Mouse (Mus musculus): ENCODE measurements at regions not wholly inside any gene's neighbourhood (a gene's known extent, or its start where the extent isn't known, plus 50 kb on each side); places are given as distances from the start of the nearest gene placed in this dataset.
A peak's percentile ranks its signal among the peaks of the same experiment; 100 is the strongest.

DNA sequence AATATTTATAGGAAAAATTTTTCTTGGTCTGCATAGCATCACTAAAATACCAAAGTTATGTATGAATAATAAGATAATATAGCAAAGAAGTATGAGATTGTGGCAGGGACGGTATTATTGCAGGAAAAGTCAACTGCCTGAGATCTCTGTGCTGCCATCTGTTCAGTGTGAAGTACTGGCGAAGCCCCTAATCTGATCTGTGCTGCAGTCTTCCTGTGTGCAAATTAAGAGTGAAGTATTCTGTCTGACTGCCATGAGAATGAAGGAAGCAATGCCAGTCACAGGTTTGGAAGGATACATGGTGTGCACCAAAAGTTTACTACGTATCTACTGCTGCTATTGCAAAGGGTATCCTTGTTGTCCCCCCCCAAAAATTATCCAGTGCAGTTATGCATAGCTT is 501.5 kb downstream of the Rab28 start:
- no peak for DNase-seq (ENCODE audit: low spot score in 2 of 2)

DNA sequence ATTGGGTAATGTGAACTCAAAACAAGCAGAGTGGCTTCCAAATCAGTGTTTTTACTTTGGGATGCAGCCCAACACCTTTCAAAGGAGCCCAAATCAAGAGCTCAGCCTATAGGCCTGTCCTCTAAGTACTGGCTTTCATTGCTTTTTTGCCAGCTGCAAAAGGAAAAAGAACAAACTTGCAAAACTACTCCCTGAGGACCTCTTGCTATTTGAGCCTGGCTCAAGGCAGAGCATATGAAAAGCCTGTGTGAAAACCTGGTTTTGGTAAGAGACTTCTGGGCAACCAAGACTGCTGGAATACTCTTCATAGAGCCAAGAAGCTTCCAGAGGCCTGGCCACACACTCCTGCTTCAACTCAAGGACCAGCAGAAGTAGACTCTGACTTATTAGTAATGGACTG is 503.5 kb downstream of the Rab28 start:
- no peak for DNase-seq (ENCODE audit: low spot score in 2 of 2)

DNA sequence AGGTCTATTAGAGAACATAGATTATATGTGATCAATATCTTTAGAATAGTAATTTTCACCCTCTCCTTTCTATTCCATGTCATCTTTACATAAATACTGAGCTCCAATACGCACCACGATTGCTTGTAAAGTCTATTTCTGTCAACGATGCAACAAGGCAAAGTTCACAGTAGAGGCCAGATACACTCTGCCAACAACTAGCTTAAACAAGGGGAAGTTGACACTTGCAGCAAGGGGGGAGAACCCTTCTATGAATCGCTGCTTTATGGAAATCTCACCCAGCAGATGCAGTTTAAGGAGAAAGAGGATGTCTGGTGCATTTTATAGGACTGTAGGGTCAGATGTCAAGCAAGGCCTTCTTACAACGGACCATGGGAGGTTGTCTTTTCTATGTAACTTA is 520.8 kb downstream of the Rab28 start:
- DNase-seq (ENCODE audit: low spot score in 2 of 2): no peak

DNA sequence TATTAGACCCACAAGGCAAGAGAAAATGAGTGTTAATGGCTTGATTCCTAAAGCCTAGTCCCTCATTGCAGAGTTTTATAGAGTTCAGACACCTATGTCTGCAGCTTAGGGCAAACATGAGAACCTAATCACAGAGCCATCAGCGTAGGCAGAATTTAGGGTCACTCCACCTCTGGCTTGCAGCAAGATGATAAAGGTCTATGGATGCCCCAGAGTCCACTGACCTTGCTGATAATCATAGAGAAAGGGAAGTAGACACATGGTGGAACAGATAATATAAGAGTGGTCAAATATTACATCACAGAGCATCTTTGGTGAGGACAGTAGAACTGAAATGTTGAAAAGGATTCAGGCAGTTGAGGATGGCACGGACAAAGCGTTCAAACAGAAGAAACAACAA is 530.7 kb downstream of the Rab28 start:
- no peak for DNase-seq (ENCODE audit: low spot score in 2 of 2)

DNA sequence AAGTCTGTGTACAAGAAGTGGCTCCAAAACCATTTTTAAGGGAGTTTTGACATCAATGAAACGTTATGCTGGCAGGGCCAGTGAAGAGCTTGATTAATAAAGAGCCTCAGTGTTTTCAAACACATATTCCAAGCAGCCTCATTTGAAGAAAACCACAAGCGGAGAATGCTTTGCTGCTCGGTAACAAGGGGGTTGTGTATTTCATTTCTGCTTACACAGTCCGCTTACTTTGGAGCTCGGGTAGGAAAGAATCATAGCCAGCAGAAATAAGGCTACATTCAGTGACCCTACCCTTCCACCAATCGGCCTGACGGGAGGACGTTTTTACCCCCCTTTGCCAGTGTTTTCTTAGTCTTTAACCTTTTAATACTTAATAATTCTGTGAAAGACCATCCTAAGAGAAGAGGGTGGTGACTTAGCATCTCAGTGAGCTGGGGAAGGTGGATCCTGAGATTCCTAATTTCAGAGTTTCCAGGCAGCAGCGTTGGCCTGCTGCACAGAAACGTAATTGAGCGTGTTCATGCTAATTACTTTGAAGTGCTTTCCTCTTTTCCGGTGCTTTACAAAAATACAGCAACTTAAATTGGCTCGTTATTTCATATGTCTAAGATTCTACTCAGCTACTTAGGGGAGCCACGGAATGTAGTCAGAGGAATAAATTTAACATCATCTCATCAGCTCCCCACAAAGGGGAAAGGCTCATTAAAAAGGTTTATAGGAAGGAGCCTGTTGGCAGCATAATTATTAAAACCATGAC is 541.9 kb downstream of the Rab28 start:
- DNase-seq (ENCODE audit: low spot score in 2 of 2): no peak

DNA sequence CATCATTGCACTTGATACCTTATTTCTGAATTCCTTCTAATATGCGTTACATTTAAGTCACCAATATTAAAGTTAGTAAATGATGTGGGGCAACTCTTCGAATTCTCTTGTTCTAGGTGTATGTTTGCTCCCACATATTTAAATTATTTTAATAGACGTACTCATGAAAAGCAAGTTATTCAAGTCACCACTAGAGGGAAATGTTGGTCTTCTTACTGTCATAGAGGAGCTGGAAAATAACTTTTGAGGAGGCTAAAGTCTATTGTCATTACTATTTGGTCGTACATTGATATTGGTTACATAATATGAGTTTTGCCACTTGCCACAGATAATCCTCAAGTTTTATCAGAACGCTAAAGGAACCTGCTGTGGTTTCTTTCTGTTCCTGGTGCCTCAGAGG is 582.9 kb downstream of the Rab28 start:
- no peak for DNase-seq (ENCODE audit: low spot score in 2 of 2)

DNA sequence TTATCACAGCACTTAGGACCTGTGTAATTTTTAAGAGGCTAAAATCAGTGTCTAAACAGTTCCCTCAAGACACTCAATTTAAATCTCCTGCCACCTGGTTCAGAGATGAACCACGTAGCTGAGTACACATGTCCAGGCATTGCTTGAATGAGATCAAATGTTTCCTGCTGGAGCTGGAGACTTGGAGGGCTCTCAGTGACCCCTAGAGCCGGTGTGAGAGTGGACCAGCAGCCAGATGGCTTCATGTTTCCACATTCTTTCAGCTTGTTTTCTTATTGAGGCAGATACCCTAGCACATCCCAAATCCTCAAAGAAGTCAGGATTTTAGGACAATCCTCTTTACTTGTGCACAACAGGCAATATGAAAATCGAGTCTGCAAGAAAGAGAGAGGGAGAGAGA is 590.3 kb downstream of the Rab28 start:
- no peak for DNase-seq (ENCODE audit: low spot score in 2 of 2)

DNA sequence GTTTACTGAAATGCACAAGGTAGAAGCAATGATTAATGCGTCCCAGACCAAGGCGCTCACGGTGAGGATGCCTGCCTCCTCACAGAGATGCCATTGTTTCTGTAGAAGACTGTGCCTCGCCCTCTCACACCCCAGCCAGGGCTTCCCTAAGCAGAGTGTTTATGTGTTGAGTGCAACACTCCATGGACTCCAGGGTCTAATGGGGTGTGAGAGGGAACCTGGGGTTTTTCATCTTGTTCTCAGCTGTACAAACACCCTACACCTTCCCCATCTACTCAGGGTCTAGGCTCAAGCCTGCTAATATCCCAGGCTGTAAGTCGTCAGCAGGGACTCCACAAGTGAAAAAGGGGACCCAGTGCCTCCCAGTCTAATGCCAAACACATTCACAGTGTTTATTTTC is 620.2 kb downstream of the Rab28 start:
- no peak for DNase-seq (ENCODE audit: low spot score in 2 of 2)

DNA sequence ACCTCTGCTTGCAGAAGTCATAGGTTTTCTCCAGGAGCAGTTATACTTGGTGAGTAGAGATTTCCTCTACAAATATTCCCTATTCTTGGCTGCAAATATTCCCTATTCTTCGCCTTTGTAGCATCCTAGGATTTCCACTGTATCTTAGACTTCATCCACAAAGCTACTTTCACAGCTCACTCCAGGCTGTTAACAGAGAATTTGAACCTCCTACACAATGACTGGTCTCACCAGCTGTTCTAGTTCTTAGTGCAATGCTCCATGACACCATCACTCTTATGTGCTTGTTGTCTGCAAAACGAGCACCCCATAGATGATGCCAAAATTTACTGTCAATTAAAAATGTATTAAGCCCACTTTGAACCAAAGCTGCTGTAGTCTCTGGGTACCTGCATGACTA is 631.5 kb downstream of the Rab28 start:
- DNase-seq (ENCODE audit: low spot score in 2 of 2): no peak

DNA sequence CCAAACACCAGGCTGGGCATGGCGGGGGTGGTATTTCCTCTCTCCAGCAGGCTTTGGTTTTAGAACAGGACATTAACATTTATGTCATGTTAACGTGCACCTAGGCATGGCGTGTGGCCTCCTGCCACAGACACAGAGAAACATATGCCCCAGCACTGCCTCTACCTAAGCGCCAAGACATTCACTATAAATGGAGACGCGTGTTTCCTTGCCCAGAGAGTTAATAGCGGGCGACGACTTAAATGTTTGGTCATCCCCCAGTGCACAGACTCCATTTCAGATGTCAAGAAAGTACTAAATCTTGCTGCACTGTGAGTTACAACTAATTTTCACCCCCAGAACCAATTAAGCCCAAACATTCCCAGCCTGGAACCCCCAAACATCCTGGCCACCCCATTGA is 646.3 kb downstream of the Rab28 start:
- DNase-seq (ENCODE audit: low spot score in 2 of 2): no peak

DNA sequence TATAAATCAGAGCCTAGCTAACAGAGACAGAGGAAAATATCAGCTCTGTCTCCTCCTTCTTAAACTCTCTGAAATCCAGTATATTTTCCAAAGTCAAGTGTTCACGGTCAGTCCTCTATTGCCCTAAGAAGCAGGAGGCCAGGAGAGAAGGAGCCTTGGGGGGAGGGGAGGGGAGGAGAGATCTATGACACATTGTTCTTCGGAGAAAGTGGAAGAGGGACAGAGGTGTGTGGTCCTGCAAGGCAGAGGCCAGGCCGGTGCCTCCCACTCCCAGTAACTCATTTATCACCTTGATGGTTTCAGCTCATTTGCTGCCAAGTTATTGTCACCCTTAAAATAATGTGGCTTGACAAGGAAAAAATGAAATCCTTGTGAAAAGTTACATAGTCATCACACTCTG is 646.7 kb downstream of the Rab28 start:
- DNase-seq (ENCODE audit: low spot score in 2 of 2): no peak

DNA sequence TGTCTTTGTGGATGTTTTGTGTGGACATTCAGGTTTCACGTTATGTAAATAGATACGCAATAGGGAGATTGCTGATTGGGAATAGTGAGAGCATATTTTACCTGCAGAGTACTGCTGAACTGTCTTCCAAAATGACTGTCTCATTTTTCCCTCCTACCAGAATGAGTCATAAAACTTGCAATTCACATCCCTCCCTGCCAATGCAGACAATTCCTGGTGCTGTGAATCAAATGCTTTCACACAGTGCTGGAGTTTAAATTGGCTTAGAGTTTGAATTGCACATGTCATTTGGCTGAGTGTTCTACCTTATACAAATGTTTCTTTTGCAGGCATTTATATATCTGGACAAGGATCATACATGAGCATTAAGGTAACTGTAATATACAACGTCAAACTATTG is 649.9 kb downstream of the Rab28 start:
- DNase-seq (ENCODE audit: low spot score in 2 of 2): no peak

DNA sequence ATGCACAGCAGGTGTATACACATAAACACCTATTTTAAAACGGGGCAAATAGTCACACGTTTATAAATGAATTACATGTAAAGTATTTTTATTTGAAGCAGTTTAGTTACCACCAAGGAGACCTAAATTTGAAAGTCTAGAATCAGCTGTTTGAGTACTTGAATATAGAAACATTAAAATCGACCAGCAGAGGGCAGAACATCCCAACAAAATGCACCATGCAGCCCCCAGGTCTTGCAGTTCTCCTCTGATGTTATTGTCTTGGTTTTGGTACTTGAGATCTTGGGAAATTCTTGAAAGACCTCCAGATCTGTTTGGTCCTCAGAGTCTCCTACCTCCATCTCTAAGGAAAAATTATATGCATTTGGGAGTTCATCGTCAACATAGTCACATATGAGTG is 656.0 kb downstream of the Rab28 start:
- no peak for DNase-seq (ENCODE audit: low spot score in 2 of 2)

DNA sequence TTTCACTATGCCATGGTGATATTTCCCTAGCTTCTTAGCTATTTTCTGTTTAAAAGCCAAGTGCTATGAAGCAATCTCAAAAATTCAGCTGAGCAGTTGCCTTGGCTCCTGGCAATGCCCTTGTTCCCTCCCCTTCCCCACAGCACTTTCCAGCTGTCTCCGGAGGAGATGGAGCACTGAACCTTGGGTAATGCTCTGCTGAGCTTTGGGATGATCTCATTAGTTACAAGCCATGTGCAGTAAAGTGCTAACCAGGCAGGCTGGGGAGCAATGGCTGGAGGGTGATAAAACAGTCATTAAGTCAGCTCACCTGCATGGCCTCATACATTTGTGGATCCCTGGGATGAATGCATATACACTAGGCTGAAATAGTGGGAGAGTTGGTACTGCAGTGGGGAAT is 659.4 kb downstream of the Rab28 start:
- no peak for DNase-seq (ENCODE audit: low spot score in 2 of 2)

DNA sequence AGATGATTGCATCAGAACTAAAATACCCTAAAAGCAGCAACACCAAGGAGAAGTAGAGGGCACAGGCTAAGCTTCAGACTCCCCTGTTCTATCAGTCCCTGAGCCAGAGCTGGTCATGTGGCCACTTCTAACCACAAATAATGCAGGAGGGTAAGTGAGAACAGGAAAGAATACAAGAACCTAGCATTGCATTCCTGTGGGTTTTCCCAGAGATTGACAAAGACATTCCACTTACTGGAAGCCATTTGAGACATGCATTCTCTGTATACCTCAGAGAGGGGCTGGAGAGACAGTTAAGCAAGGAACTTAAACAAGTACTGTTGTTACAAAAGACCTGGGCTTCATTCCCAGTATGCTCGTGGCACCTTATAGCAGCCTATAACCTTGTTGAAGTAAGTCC is 662.7 kb downstream of the Rab28 start:
- no peak for DNase-seq (ENCODE audit: low spot score in 2 of 2)

DNA sequence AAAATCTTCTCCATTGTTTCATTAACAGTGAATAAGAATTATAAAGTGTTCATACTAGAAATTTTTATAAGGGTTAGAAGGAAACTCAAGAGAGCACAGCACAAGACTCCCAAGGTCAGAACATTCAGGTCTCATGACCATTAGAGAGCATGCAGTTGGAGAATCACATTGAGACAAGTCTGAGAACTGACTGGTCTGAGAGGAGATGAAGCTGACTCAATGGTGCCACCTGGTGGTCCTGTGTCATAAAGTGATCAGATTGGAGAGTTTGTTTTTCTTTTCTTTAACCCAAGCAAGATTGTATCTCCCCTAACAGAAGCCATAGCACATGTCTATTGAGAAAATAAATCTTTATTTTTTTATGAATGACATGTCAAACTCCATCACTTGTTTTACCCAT is 663.5 kb downstream of the Rab28 start:
- DNase-seq (ENCODE audit: low spot score in 2 of 2): peak in 1 of 2 experiments; percentile 8

DNA sequence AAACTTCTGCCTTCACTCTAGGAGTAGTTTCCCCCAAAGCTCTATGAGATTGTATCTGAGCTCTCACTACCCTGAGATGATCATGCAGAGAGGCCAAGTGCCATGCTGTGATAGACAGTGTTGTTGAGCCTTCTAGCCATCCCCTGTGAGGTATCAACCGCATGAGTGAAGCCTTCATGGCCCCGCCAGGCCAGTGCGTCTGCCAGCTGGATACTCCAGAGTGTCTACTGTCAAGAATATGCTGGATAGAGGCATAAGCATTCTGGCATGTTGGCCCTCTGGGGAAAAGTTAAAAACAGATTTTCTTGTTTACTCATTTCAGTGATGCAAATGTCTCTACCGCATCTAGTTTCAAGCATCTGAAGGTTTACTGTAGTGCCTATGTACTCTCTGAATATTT is 669.2 kb downstream of the Rab28 start:
- no peak for DNase-seq (ENCODE audit: low spot score in 2 of 2)

DNA sequence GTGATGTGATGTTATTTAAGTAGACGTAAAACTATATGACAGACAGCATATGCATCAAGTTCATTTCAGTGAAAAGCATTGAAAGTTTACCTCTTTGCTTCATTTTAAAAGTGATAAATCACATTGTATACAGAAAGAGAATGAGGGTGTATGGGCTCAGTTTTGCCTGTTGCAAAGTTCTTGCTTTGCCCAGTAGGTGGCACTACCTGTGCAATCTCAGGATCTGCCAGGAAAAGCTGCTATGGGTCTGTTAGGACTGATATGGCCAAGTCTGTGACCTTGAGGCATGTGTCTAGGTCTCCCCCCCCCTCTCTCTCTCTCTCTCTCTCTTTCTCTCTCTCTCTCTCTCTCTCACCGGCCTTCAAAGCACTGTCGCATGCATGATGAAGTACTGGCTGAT is 701.3 kb downstream of the Rab28 start:
- no peak for DNase-seq (ENCODE audit: low spot score in 2 of 2)

DNA sequence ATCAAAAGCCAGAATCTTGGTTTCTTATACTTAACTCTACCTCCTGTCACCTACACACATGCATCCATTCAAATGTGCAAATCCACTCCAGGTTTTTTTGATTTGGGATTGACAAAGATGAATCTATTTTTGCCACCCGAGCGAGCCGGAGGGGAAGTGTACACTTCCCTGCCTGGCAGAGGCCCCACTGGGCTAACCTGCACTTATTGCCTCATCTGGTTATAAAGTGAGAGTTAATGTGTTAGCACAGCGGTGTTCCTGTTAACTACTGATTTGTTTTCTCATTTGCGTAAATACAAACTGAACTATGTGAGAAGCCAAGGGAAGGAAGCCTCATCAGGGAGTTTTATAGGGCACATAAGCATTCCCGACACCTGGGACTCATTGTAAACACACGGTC is 721.4 kb downstream of the Rab28 start:
- no peak for DNase-seq (ENCODE audit: low spot score in 2 of 2)

DNA sequence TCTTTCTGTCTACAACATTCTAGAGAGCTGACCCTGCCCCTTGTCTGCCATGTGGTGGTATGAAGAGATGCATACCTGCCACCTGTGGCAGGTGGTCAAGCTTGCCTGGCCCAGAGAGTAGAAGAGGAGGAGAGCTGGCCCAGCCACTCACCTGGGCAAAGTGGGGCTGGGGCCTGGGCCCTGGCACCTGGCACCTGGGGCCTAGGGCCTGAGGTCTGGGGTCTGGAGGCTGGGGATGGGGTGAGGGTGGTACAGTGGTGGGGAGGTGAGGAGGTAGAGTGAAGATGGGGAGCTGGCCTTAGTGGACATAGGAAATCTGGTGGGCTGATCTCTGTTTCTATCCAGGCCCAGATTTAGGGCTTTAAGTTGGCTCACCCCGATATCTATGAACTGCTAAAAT is 733.1 kb downstream of the Rab28 start:
- DNase-seq (ENCODE audit: low spot score in 2 of 2): no peak

DNA sequence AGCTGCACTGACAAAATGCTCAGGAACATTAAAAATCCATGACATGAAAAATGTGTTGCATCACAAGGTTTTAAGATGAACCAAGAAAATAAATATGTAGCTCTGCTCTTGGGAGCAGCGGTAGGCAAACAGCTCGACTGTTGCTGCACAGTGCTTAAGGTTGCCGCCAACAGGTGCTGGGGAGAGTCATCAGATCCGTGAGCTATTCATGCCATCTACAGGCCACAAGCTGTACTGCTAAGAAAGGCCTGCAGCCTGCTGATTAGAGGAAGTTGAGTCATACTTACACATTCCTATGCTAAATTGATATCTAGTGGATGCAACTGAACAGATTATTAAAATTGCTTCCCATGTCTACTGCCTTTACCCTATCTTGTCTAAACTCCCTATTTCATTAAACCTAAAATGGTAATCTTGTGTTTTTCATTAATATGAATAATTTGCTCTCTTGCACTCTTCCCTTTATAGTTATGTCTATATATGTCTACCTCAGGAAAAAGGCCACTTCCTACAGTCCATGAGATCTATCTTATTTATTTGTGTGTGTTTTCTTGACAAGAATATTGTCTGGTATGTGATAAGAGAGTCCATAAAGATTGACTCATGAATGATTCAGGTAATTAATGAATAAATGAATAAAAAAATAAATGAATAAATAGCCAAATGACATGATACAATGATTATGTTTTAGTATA is 754.9 kb downstream of the Rab28 start:
- DNase-seq (ENCODE audit: low spot score in 2 of 2): no peak

DNA sequence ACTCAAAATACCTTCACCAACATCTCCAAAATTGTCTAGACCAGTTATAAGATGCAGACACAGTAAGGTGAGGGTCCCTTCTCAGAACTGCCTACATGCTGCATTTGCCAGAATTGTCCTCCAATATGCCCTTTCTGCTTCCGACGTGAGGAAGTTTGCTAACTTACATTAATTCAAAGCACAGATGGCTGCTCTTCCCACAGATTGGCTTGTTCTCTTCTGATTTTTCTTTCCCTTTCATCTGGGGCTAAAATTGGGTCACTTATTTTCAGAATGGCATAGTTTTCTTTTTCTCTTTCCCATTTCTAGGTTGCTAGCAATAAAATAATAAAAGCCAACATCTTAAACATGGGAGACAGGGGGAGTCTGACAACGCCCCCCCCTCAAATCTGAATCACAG is 778.8 kb downstream of the Rab28 start:
- DNase-seq (ENCODE audit: low spot score in 2 of 2): no peak

DNA sequence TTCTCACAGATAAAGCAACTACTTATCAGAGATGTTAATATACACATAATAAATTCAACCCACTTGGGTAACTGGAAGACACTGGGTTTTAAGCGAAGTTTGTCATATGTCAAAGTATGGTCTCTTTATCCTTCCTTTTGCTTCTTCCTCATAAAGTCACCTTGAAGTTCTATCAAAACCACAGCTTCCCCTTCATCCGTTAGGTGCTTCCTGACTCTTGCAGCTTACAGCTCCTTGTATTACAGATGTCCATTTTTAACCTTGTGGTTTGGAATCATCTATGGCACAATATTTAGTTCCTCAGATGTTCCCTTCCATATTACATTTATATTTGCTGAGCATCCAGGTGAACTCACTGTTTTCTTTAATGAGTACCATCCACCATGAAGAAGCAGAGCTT is 787.0 kb downstream of the Rab28 start:
- DNase-seq (ENCODE audit: low spot score in 2 of 2): no peak

DNA sequence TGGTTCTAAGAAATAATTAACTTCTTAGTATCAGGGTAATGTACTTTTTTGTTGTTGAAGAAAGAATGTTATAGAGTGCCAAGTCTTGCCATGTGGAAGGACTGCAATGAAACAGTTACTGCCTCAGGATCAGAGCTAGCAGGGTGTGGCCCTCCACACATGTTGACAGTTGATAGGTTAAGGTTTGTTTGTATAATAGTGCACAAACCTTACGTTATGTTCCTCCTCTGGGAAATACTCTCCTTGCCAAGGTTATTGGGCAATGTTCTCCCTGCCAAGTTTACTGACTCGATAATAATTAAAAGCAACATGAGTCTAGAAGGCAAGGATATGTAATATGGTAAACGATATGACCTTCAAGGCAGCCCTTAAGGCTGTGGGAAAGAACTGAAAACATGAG is 799.2 kb downstream of the Rab28 start:
- DNase-seq (ENCODE audit: low spot score in 2 of 2): no peak

Data from natural killer cell, adult 2 months (primary cell).